Mouse (Mus musculus) megakaryocyte, adult 5-6 weeks (primary cell): Measurements from ENCODE around the gene Mcur1. TPM values are rescaled to one million over a fixed set of nuclear protein-coding genes. Genes with fewer than 3 reads are reported as not detected.

ENCODE experiments used
- ATAC-seq: 2 replicates; pipeline ENCODE4 v1.8.0; 2016; ENCODE audit warnings: mild to moderate bottlenecking, inconsistent platforms; ENCODE audit not compliant: poor library complexity, severe bottlenecking
- total RNA-seq, 2 experiments: library from RNA; stranded (forward) in 1 of 2; stranded (reverse) in 1 of 2; fragments of 153-499, 151-499 nt in 1 of 2; fragments of 221-1000, 200-1000 nt in 1 of 2; gene quantifications; 2 replicates each; pipeline versions ENCODE4 v1.2.3 to v1.2.4; 2015 to 2017

The Mcur1 gene
- total RNA-seq, 2 experiments from 2014 or later = 21.3 to 35.3 TPM

- no peak for ATAC-seq
Measured at GRCm38 (mm10) chr13:43495645-43496044, 64.3 kb downstream of the Mcur1 start.

GRCm38 (mm10) chr13:43493725-43494124 is 66.3 kb downstream of the Mcur1 start:
- peak; percentile 75 for ATAC-seq

- no peak for ATAC-seq
Measured at GRCm38 (mm10) chr13:43493058-43493481, 66.9 kb downstream of the Mcur1 start.

Other genes with a start within 250 kb of the Mcur1 start
- 1.2 and 2.3 TPM in 2 replicates for gene Sirt5, start 194.7 kb downstream of the Mcur1 start, total RNA-seq (2015)
- 0.92 and 2.5 TPM in 2 replicates for gene Sirt5, start 194.7 kb downstream of the Mcur1 start, total RNA-seq (2017)
- gene Nol7, start 161.8 kb downstream of the Mcur1 start, total RNA-seq (2015) = 103 and 124 TPM in 2 replicates
- 147 and 159 TPM in 2 replicates for gene Nol7, start 161.8 kb downstream of the Mcur1 start, total RNA-seq (2017)
- gene Ranbp9, start 78.9 kb downstream of the Mcur1 start, total RNA-seq (2015) = 117 and 133 TPM in 2 replicates
- gene Ranbp9, start 78.9 kb downstream of the Mcur1 start, total RNA-seq (2017) = 119 and 134 TPM in 2 replicates
- not detected in 2 replicates for gene Rnf182, start 55.5 kb upstream of the Mcur1 start, total RNA-seq (2015)
- not detected in 2 replicates for gene Rnf182, start 55.5 kb upstream of the Mcur1 start, total RNA-seq (2017)
- gene Cd83, start 224.6 kb upstream of the Mcur1 start, total RNA-seq (2015) = 1.2 and 1.7 TPM in 2 replicates
- 0.81 and 1.4 TPM in 2 replicates for gene Cd83, start 224.6 kb upstream of the Mcur1 start, total RNA-seq (2017)